Mouse (Mus musculus) heart, postnatal 36 days (tissue): ENCODE data around the gene Tmem216. TPM values are rescaled to one million over a fixed set of nuclear protein-coding genes. Genes with fewer than 3 reads are reported as not detected.
"Not testable (repeated sequence)": the region's sequence is repeated elsewhere in the genome, so short reads cannot be mapped to it uniquely, and the experiment has no call there.

ENCODE experiments used
- DNase-seq, 2 experiments: peaks; one replicate each; pipeline ENCODE4 v3.0.0; 2021 to 2022
- intact Hi-C: fragments of 180-260 bp; cut with DNase I; formaldehyde crosslinking; loops from one replicate; pipeline ENCODE4 v1.15.1; 2025
- total RNA-seq, 2 experiments: library from RNA; stranded (reverse); gene quantifications; 2 replicates each; pipeline ENCODE4 v1.2.3; 2021

The Tmem216 gene
- total RNA-seq, 2 experiments from 2014 or later, result 4.7 to 6.0 TPM

DNA sequence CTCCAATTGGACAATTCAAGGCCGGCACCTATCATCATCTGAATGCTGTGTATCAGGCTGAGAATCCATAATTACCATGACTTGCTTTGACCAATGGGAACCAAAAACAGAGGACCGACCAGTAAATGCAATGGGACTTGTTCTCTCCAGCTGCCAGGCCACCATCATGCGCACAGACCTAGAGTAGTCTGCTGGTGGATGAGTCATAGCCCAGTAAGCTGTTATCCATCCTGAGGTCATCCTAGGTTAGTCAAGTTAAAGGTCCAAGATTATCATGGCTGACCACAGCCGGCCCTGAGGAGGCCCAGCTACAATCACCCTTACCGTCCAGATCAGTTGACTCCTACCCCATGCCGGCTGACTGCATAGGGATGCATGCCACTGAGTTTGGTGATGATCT lies 13.6 kb upstream of the Tmem216 start:
- intact Hi-C loops, result no loop called here
- DNase-seq, result no peak

DNA sequence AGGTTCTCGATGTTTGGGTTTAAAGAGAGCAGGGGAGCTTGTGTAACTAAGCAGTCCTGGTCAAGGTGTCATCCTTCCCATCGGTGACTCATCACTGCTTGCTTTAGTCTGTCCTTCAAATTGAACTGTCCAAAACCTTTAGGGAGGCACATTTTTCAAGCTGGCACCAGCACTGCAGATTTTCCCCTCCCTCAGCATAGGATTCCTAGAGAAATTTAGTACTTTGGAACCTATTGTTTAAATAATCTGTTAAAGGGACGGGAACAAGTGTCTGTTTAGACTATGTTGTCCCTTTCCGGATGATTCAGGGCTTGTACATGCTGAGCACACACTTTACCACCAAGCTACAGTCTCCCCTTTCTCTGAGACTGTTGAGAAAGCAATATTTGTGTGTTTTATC lies 9.2 kb upstream of the Tmem216 start:
- DNase-seq, result no peak
- intact Hi-C loops, result no loop called here

GRCm38 (mm10) chr19:10564278-10564677 lies 8.2 kb upstream of the Tmem216 start:
- no peak for DNase-seq
- intact Hi-C loops, result no loop called here

DNA sequence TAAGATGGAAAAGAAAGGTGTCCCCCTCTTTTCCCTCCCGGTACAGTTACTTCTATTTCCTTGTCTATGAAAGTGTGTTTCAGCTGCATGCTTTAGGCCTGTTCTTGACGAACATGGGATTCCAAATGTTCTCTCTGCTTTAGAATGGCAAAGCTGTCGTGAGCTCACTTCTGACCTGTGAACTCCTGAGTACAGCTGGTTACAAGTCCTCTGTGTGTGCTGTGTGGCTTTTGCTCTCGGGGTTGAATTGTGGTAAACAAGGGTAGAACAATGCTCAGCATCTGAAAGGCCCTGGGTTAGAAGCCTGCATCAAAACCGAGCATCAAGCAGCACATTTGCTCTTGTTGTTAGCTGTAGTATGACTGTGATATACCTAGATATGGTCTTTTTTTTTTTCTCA lies 6.3 kb upstream of the Tmem216 start:
- intact Hi-C loops, result no loop called here
- no peak for DNase-seq

GRCm38 (mm10) chr19:10561558-10562314 lies 5.7 kb upstream of the Tmem216 start:
- intact Hi-C loops, result no loop called here
- peak; percentile 33 to 51 for DNase-seq

- DNase-seq, result no peak
- intact Hi-C loops, result no loop called here
Measured at GRCm38 (mm10) chr19:10560108-10560507, 4.1 kb upstream of the Tmem216 start.

DNA sequence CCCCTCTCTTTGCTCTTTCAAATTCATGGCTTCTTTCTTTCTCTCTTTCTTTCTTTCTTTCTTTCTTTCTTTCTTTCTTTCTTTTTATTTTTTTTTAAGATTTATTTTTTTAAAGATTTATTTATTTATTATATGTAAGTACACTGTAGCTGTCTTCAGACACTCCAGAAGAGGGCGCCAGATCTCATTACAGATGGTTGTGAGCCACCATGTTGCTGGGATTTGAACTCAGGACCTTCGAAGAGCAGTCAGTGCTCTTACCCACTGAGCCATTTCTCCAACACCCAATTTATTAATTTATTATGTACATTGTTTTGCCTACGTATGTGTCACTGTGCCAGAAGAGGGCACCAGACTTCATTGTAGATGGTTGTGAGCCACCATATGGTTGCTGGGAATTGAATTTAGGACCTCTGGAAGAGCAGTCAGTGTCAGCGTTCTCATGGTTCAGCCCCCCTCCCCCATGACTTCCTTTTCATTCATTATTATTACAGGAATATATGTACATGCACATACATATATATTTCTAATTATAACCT lies 1.9 kb upstream of the Tmem216 start:
- DNase-seq, intact Hi-C loops: not testable (repeated sequence)

DNA sequence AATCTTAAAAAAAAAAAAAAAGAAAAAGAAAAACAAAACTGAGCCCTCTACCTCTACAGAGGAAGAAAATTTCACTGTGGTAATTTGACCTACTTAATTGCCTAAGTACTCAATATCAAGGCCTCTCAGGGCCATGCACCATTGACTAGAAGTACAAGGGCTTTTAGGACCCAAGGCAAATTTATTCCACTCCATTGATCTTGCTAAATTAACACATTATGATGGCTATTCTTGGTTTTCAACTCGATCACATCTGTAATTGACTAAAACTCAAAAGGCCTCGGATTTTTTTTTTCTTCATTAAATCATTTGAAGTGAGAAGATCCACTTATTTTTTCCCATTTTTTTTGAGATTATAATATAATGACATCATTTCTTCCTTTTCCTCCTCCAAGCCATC lies 1.4 kb upstream of the Tmem216 start:
- no peak for DNase-seq
- intact Hi-C loops, result no loop called here

GRCm38 (mm10) chr19:10557001-10557400 lies 963 bp upstream of the Tmem216 start:
- no peak for DNase-seq
- intact Hi-C loops, result no loop called here

DNA sequence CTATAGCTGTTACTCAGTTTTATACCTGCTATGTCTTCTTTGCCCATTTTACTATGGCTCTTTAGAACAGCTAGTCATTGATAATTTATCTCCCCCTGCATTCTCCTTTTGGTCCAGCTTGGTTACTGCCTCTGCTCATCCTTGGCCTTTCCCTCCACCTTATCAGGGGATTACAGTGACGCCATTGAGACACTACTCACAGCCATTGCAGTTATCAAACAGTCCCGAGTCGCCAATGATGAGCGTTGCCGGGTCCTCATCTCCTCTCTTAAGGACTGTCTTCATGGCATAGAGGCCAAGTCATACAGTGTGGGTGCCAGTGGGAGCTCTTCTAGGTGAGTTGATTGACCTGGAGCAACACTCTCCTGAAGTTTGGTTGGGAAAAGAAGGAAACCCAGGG lies 16.6 kb downstream of the Tmem216 start:
- intact Hi-C loops, result no loop called here
- DNase-seq, result no peak

DNA sequence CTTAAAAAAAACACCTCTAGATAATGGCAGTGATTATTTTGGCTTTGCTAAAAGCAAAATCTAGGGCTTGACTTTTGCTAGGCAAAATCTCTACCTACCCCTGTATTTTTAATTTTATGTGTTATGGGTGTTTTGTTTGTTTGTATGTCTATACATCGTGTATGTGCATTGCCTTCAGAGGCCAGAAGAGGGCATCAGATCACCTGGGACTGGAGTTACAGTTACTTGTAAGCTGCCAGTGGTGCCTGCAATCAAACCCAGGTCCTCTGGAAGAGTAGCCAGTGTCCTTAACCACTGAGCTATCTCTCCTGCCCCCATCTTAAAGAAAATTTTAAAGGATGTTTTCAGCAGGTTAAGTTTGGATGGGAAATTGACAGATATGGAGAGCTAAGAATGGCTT lies 26.0 kb downstream of the Tmem216 start:
- intact Hi-C loops, result no loop called here
- DNase-seq, result no peak

- peak in 1 of 2 experiments; percentile 11 for DNase-seq
- intact Hi-C loops, result loop anchor here (2.0 to 10.0 kb wide), 2 partner anchors 29 to 1249 kb away; partner anchors contain the start of gene Mrpl16
Measured at GRCm38 (mm10) chr19:10525910-10526309, 30.1 kb downstream of the Tmem216 start, which contains the start of gene Sdhaf2. TSS of gene Sdhaf2 (minus strand) at chr19:10526142.

DNA sequence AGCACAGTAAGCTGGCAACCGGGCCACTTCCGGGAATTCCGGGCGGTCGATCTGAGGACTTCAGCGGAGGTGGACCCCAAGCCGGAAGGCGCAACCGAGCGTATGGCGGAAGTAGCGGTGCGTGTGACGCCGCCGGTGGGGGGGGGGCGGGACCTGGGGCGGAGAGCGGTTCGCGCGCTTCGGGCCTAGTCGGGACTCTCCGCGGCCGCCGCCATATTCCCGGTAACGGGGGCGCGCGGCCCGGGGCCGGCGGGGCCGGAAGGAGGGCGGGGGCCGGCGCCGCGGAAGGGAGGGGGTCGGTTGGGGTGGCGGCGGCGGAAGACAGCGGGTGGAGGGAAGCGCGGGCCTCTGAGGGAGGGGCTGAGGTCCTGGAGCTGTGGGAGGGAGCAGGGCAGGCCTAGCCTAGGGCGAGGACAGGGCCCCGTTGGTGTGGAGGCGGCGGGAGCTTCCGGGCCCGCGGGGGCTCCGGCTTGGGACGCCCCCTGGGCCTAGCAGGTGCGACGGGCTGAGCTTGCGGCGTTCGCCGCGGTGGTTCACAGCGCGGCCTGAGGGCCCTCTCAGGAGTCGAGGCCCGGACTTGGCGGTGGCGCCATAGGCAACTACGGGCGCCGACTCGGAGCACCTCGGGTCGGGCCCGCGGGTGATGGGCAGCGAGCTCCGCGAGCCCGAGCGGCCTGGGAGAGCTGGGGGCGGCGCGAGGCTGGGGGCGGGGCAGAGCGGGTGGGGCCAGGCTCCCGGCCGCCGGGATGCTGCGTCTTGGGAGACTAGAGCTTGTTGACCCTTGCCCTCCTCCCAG lies 30.7 kb downstream of the Tmem216 start, which contains the start of gene Cpsf7:
TSS of gene Cpsf7 (plus strand) at position 161 of the 796 bp plus-strand sequence.
- peak; percentile 88 to 92 for DNase-seq
- intact Hi-C loops, result loop anchor here (2.0 to 10.0 kb wide), 2 partner anchors 29 to 1249 kb away; partner anchors contain the start of gene Mrpl16

DNA sequence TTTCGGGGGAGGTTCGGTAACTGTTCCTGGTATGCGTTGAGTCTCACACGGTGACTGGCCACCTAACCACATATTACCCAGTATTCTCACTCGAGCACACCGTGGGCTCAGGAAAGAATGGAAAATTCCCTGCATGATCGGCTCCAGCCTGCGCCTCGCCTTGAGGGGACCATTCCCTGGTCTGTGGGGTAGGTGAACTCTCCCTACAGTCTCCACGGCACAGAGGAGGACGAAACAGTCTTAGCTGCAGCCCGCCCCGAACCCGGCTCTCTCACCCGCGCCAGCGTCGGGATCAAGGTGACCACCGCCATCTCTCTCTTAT lies 31.3 kb downstream of the Tmem216 start:
- intact Hi-C loops, result loop anchor here (2.0 to 10.0 kb wide), 2 partner anchors 30 to 1250 kb away; partner anchors contain the start of gene Mrpl16
- DNase-seq, result no peak

DNA sequence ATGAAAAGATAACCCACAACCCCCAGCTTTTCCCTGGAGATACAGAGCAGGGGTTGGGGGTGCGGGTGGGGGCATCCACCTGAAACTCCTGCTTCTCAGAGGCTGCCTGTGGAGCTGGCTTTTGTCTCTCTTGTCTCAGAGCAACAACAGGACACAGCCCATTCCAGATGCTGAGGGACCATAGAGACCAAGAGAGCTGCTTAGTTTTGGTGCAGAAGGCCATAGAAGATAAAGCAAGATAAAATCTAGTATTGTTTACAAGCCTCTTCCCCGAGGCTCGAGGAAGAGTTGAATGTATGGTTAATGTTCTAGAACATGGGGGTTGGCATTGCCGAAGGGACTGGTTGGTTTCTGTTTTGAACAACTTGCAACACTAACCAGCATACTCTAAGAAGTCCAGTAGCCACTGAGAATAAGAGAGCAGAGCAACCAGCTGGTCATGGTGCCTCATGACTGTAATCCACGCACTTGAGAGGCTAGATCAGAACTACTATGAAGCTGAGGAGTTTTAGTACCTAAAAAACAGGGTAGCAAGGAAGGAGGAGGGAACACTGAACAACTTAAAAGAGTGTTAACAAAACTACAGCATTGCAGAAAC lies 32.5 kb downstream of the Tmem216 start:
- DNase-seq, result no peak
- intact Hi-C loops, result loop anchor here (2.0 to 10.0 kb wide), 3 partner anchors 31 to 1251 kb away; partner anchors contain the start of genes Cyb561a3, Mrpl16 and Tmem138

DNA sequence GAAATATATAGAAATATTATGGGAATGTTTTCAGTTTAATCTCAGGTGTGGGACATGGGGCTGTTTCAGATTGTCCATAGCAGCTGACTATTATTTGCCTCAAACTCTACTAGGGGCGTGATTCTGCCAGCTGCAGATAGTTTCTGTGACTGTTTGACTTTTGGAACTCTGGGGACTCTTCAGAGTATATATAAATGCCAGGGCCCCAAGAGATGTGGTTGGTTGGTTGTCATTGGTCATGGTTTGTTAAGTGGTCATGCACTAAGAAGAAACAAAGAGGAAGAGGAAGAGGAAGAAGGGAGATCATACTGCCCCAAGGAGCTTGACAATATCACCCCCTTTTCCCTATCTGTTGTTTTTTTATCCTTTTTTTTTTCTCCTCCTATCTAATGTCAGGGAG lies 34.1 kb downstream of the Tmem216 start:
- no peak for DNase-seq
- intact Hi-C loops, result loop anchor here (2.0 to 10.0 kb wide), 2 partner anchors 55 to 1253 kb away; partner anchors contain the start of genes Cyb561a3, Mrpl16 and Tmem138

DNA sequence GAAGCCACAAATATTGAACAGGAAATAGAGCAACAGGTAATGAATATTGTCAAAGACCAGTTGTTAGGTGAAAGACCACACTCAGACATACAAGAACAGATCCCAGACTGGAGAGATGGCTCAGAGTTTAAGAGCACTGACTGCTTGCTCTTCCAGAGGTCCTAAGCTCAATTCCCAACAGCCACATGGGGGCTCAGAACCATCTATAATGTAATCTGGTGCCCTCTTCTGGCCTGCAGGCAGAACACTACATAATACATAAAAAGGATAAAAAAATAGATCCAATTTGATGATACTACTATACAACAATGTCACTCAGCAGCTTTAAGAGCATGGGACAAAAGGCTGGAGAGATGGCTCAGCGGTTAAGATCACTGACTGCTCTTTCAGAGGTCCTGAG lies 35.7 kb downstream of the Tmem216 start:
- DNase-seq, result no peak
- intact Hi-C loops, result loop anchor here (10.0 kb wide), 1 partner anchor 1254 kb away; the partner anchor contains the start of gene Mrpl16

DNA sequence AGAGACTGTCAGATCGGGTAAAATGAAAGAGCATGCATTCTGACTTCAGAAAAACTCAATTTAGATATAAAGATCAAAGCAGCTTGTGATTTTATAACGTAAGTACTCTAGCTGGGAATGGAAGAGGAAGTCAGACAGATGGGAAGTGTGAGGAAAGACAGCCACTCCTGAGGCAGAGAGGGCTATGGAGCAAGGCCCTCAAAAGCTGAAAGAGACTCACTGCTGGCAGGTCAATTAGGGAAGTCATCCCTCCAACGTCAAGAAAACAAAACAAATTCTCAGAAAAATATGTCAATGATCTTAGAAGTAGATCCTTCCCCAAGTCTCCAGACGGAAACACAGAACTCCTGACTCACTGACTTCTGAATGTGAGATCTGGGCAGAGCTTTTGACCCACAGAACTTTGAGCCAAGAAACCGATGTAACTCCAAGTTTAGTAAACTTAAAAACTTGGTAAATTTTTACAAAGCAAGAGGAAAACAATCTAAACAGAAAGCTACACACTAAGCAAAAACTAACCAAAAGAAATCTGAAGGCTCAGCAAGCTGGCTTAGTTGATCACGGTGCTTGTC lies 45.2 kb downstream of the Tmem216 start:
- DNase-seq, result no peak
- intact Hi-C loops, result no loop called here

DNA sequence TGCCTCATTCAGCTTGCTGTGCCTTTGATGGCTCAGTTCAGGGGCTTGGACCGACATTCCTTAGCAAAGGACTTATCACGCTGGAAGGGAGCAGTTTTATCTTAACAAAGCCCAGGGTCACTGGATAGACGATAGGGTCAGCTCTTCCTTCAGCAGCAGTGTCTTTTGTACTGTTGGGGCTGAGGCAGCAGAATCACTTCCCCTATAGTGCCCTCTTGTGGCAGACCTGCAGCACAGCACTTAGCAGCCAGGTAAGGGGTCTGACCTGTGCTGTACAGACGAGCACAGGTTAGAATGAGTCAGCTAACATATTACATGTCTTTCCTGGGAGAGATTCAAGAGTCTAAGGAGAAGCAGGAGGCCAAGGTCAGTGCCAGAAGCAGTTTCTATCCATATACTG lies 53.5 kb downstream of the Tmem216 start:
- intact Hi-C loops, result loop anchor here (1.0 kb wide), 1 partner anchor 169 kb away; no protein-coding TSS in a partner anchor

DNA sequence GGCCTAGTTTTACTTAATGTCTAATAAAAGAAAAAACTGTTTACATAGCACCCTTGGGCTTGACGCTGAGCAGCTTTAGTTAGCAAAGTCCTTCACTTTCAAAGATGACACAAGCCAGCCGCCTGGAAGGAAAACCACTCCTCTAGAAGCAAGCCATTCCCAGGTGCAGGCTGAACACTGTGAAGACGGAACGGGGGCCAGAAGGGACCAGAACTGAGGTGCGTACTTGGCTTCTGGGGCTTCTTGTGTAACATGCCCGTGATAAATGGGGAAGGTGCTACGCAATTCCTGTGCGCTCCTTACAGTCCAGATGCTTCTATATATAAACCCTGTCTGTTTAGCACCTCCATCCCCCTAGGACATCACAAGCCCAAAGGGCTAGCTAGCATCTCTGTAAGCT lies 55.5 kb downstream of the Tmem216 start:
- DNase-seq, result no peak
- intact Hi-C loops, result no loop called here

More for the DNA sequence above, 53.5 kb downstream of the Tmem216 start:
- DNase-seq, result peak; percentile 21 to 50
